Mouse (Mus musculus): ENCODE results near the gene Olfr298.

Gene Olfr298

GRCm38 (mm10) chr7:86492384-86492783, at the start of gene Olfr298:
Olfr298 (minus strand) TSS chr7:86492484.
- no peak for DNase-seq

GRCm38 (mm10) chr7:86519668-86520067, 27.4 kb upstream of the Olfr298 start, which contains the start of gene Olfr297:
Olfr297 (plus strand) TSS chr7:86519968.
- DNase-seq = no peak

DNA sequence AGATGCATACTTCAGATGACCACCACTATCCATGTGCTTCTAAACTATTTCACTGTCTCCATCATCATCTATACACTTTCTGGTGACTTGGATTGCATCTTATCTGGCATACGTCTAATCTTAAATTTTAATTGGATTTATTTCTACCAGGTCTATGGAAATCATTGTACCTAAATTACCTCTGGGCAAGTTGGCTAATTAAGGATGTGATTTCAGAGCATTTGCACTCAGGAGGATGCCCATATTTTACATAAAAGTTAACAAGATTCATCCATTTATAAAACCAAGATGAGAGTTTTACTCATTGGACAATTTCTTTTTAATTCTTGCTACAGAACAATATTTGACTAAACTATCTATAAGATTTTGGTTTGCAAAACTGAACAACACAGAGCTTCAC, 32.7 kb downstream of the Olfr298 start, which contains the start of gene Olfr299:
Olfr299 (plus strand) TSS at position 301 of the 400 bp plus-strand sequence.
- DNase-seq = no peak
